Mouse (Mus musculus): Measurements from ENCODE around the gene Ttc19.
A peak's percentile ranks its signal among the peaks of the same experiment; 100 is the strongest.

Ttc19 gene

DNA sequence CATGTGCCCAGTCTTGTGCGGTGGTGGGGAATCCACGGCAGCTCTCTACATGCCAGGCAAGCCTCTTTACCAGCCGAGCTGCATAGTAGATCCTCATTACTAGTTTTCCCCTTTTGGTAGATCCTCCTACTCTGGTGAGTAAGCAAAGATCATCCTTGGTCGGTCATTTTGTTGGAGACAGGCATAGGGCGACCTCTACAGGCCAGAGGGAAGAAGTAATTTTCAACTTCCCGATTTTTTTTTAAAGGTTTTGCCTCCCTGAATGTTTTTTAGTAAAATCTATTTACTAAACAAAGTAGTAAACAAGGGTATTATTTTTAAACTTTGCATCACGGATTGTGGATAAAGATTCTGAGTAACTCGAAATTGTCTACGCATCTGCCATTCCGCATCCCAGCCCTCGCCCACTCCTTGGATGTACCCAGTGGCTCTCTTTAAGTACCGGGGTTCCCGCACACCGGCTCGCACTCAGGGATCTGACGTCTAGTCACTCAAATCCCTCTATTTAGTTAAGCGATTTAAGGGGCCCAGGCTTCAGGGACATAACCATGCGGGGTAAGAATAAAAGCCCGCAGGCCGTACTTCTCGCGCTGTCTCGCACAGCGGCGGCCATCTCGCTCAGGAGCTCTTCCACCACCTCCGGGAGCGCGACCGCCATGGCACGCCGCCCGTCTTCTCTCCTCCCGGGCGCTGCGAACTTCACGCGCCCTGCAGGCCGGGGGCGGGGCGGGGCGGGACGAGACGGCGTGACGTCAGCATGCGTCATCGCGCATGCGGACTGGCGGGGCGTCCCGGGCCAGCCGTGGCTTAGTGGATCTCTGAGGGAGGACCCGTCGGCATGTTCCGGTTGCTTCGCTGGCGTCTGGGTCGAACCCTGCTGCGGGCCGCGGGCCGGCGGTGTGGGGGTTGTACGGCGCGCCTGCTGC lies at the start of gene Ttc19, which contains the start of gene Zswim7:
Gene Ttc19 (plus strand): TSS at position 799 of the 926 bp plus-strand sequence.
Gene Zswim7 (minus strand): TSS at position 701 of the 926 bp plus-strand sequence.
- DNase-seq (ENCODE audit: low read depth in 2 of 2, low spot score in 2 of 2): peak; percentile 85 to 87

- DNase-seq (ENCODE audit: low read depth in 2 of 2, low spot score in 2 of 2): no peak
Observed at GRCm38 (mm10) chr11:62240631-62241261, 40.5 kb upstream of the Ttc19 start.

GRCm38 (mm10) chr11:62243871-62244270 lies 37.4 kb upstream of the Ttc19 start:
- DNase-seq (ENCODE audit: low read depth in 2 of 2, low spot score in 2 of 2): no peak

DNA sequence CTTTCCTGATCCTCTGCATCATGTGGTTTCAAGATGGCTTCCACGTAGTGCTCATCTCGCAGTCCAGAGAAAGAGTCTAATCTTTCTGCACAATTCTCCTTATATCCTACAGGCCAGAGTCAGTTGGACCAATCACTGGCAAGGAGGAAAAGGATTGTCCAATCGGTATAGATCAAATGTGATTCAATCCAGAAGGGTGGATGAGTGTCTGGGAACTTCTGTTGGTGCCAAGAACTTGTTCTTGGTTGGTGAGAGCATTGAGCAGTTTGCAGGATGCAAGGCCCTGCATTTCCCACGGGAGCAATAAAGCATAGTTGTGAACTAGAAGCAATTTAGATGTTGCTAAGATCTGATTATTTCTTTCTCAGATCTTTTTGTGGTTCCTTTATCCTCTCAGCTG lies 36.8 kb upstream of the Ttc19 start:
- DNase-seq (ENCODE audit: low read depth in 2 of 2, low spot score in 2 of 2): no peak

DNA sequence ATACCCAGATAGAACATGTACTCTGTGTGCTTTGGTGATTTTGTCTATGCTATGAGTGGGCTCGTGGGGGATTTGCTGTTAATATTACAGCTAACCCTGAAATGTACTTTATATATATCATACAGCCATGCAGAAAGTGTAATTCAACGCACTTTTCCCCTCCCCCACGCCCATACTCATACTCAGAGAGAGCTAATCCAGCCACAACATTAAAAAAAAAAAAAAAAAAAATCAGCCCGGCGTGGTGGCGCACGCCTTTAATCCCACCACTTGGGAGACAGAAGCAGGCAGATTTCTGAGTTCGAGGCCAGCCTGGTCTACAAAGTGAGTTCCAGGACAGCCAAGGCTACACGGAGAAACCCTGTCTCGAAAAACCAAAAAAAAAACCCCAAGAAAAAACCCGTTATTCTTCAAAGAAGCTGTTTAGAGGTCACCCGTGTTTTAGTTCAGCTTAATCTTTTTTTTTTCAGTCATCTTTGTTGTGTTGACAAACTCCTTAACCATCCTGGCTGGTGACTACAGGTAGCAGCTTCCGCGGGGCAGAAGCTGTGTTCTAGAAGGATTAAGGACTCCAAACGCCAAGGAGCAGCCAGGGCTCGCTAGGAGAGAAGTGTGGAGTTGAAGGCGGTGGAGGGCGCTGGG lies 33.4 kb upstream of the Ttc19 start:
- DNase-seq (ENCODE audit: low read depth in 2 of 2, low spot score in 2 of 2): no peak

GRCm38 (mm10) chr11:62248401-62249244 lies 32.6 kb upstream of the Ttc19 start, which contains the start of gene Adora2b:
Gene Adora2b, plus strand, starts transcription at chr11:62248984.
- DNase-seq (ENCODE audit: low read depth in 2 of 2, low spot score in 2 of 2): no peak

- DNase-seq (ENCODE audit: low read depth in 2 of 2, low spot score in 2 of 2): no peak
Observed at GRCm38 (mm10) chr11:62249266-62250037, 31.8 kb upstream of the Ttc19 start.

DNA sequence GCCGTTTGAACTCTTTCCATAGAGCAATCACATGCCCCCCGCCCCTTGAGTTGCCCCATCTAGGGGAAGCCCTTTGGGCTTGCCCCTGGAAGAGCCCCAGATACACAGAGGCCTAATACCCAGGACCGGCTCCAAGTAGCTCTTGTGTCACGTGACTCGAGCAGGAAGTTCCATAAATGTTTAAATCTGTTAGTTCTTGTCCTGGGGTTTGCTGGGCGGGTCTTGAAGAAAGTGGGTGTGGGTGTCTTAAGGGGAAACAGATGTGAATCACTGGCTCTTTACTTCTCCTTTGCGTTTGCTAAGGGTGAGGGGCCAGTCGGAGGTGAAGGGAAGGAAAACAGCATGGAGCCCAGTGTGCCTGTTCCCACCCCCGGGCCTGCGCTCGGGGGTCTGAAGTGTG lies 30.2 kb upstream of the Ttc19 start:
- DNase-seq (ENCODE audit: low read depth in 2 of 2, low spot score in 2 of 2): no peak

DNA sequence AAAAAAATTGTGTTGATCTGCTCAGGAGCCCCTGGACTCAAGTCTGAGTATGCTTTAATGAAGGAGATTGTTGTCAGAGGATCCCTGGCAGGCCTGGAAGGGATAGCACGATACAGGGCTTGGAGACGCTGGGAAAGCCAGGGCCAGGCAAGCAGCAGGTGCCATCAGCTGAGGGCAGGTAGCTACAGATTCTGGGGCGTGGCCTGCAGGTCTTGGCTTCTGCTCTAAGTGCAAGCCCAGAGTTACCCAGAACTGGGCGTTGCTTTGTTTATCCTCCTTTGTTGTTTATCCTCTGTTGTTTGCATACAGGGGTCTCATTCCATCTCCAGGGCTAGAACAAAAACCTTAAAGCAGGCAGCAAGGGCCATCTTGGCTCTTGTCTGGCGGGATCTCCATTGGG lies 27.9 kb upstream of the Ttc19 start:
- DNase-seq (ENCODE audit: low read depth in 2 of 2, low spot score in 2 of 2): no peak

DNA sequence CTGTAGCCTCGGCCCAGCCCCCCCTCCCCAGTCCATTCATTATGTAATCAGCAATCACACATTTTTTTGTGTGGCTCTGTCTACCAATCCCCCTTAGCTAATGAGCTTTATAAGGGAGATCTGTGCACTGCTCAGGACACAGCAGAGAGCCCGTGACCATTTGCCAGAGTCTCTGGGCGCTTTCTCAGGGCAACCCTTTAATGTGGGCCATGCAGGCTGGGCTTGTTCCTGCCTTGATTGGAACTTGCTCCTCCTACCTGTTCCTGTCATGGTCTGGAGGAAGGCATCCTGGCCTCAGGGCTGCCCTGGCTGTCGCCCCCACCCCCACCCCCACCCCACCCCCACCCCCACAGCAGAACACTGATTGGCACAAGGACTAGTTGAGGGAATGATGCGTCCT lies 22.1 kb upstream of the Ttc19 start:
- no peak for DNase-seq (ENCODE audit: low read depth in 2 of 2, low spot score in 2 of 2)

DNA sequence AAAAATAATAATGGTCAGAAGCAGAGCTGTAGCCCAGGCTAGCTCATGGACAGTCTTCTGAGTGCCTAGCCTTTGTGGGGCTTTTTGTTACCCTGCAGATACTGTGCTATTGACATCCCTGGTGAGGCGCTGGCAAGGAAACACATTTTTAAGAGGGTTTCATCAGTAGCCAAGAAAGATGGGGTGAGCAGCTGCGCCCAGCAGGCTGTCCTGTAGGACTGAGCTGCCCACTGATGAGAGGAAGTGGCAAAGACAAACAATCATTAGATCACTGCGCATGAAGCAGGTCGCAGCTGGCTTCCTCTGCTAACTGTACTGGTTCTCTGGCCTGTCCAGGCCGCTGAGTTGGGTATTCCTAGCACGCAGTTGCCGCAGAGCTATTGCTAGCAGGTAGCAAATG lies 17.7 kb upstream of the Ttc19 start:
- DNase-seq (ENCODE audit: low read depth in 2 of 2, low spot score in 2 of 2): no peak

DNA sequence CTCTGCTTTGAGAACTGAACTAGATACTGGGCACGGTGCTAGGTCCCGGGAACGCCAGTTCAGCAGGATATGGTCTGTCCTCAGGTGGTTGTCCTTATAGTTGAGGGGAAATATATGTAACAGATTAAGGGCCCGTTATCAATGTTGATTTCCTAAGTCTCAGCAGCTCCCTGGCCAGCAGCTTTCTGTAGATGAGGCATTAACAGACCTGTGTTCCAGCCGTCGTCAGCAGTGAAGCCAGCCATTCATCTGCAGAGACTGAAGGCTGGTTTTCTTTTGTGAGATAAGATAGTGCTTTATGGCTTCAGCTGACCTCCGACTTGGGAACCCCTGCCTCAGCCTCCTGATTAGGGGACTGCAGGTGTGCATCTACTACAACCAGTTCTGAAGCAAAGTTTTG lies 17.3 kb upstream of the Ttc19 start:
- no peak for DNase-seq (ENCODE audit: low read depth in 2 of 2, low spot score in 2 of 2)

GRCm38 (mm10) chr11:62265642-62266041 lies 15.6 kb upstream of the Ttc19 start:
- DNase-seq (ENCODE audit: low read depth in 2 of 2, low spot score in 2 of 2): no peak

- no peak for DNase-seq (ENCODE audit: low read depth in 2 of 2, low spot score in 2 of 2)
Observed at GRCm38 (mm10) chr11:62266466-62267214, 14.6 kb upstream of the Ttc19 start.

- DNase-seq (ENCODE audit: low read depth in 2 of 2, low spot score in 2 of 2): no peak
Observed at GRCm38 (mm10) chr11:62268381-62268780, 12.9 kb upstream of the Ttc19 start.

- no peak for DNase-seq (ENCODE audit: low read depth in 2 of 2, low spot score in 2 of 2)
Observed at GRCm38 (mm10) chr11:62269097-62269496, 12.2 kb upstream of the Ttc19 start.

GRCm38 (mm10) chr11:62270851-62271250 lies 10.4 kb upstream of the Ttc19 start:
- no peak for DNase-seq (ENCODE audit: low read depth in 2 of 2, low spot score in 2 of 2)

DNA sequence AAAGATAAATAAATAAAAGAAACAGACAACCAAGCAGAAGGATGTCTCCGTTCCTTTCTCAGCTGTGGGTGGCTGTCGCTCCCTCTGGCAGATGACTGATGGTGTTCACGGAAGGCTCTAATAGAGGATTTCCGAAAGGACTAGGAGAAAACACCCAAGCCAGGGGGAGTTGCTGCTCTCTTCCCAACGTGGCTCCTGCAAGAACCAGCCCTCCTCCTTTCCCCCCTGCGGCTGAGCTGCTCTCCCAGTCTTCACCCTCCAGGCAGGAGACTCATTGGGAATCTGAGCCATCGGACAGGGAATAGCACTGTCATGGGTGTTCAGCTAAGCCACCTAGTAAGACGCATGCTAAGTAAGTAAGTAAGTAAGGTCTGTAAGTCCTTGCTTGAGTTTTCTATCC lies 4.2 kb upstream of the Ttc19 start:
- no peak for DNase-seq (ENCODE audit: low read depth in 2 of 2, low spot score in 2 of 2)

DNA sequence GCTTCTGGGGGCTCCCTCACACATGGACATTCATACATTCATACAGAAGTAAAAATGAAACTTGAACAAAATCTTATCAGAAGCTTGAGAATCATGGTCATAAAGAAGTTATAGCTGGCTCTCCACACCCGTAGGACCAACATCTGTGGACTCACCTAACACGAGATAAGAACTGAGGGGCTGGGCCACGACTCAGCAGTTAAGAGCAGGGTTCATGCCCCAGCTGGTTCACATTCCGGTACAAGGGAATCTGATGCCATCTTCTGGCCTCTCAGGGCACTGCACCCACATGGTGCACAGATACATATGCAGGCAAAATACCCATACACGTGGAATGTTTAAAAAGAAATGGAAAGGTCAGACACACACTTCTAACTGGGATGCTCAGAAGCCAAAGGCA lies 3.2 kb upstream of the Ttc19 start:
- DNase-seq (ENCODE audit: low read depth in 2 of 2, low spot score in 2 of 2): peak; percentile 47 to 70

Data from CD8-positive naive resting alpha-beta T cell, adult 2 months (primary cell).